Mouse (Mus musculus) right cerebral cortex, adult 18-20 months (tissue): ENCODE results near the gene Mfn2.
A peak's percentile ranks its signal among the peaks of the same experiment; 100 is the strongest.

Experiments
- DNase-seq: peaks from one replicate; pipeline ENCODE4 v3.0.0; 2022; ENCODE audit warnings: mixed read lengths

Gene Mfn2

GRCm38 (mm10) chr4:147904313-147905089, at the start of gene Mfn2:
Gene Mfn2, minus strand, starts transcription at chr4:147904704.
- peak; percentile 91 for DNase-seq

GRCm38 (mm10) chr4:147953590-147953989, 49.1 kb upstream of the Mfn2 start:
- peak; percentile 34 for DNase-seq

- no peak for DNase-seq
Observed at GRCm38 (mm10) chr4:147947511-147947910, 43.0 kb upstream of the Mfn2 start.

- DNase-seq = no peak
Observed at GRCm38 (mm10) chr4:147943005-147943404, 38.5 kb upstream of the Mfn2 start.

- DNase-seq = no peak
Observed at GRCm38 (mm10) chr4:147941045-147942020, 36.8 kb upstream of the Mfn2 start.

GRCm38 (mm10) chr4:147940576-147941044, 36.1 kb upstream of the Mfn2 start, which contains the start of gene 2510039O18Rik:
Gene 2510039O18Rik, plus strand, starts transcription at chr4:147940895.
- peak; percentile 86 for DNase-seq

GRCm38 (mm10) chr4:147940111-147940510, 35.6 kb upstream of the Mfn2 start:
- peak; percentile 31 for DNase-seq

- DNase-seq = no peak
Observed at GRCm38 (mm10) chr4:147938148-147939096, 33.9 kb upstream of the Mfn2 start.

GRCm38 (mm10) chr4:147937486-147937885, 33.0 kb upstream of the Mfn2 start:
- DNase-seq = no peak

- no peak for DNase-seq
Observed at GRCm38 (mm10) chr4:147937021-147937420, 32.5 kb upstream of the Mfn2 start.

- DNase-seq = peak; percentile 80
Observed at GRCm38 (mm10) chr4:147936331-147936954, 31.9 kb upstream of the Mfn2 start, which contains the start of gene Plod1. Gene Plod1, minus strand, starts transcription at chr4:147936767.

GRCm38 (mm10) chr4:147935904-147936303, 31.4 kb upstream of the Mfn2 start:
- DNase-seq = no peak

- DNase-seq = no peak
Observed at GRCm38 (mm10) chr4:147934611-147935010, 30.1 kb upstream of the Mfn2 start.

GRCm38 (mm10) chr4:147934134-147934533, 29.6 kb upstream of the Mfn2 start:
- no peak for DNase-seq

GRCm38 (mm10) chr4:147930946-147931345, 26.4 kb upstream of the Mfn2 start:
- no peak for DNase-seq

GRCm38 (mm10) chr4:147928540-147928939, 24.0 kb upstream of the Mfn2 start:
- no peak for DNase-seq

- DNase-seq = no peak
Observed at GRCm38 (mm10) chr4:147928136-147928535, 23.6 kb upstream of the Mfn2 start.

GRCm38 (mm10) chr4:147927705-147928104, 23.2 kb upstream of the Mfn2 start:
- no peak for DNase-seq

GRCm38 (mm10) chr4:147922341-147922740, 17.8 kb upstream of the Mfn2 start:
- no peak for DNase-seq

GRCm38 (mm10) chr4:147920973-147921372, 16.5 kb upstream of the Mfn2 start:
- DNase-seq = no peak

GRCm38 (mm10) chr4:147918459-147919121, 14.1 kb upstream of the Mfn2 start:
- no peak for DNase-seq
